Mouse (Mus musculus): ENCODE data around the gene Fam13c.

Fam13c gene

DNA sequence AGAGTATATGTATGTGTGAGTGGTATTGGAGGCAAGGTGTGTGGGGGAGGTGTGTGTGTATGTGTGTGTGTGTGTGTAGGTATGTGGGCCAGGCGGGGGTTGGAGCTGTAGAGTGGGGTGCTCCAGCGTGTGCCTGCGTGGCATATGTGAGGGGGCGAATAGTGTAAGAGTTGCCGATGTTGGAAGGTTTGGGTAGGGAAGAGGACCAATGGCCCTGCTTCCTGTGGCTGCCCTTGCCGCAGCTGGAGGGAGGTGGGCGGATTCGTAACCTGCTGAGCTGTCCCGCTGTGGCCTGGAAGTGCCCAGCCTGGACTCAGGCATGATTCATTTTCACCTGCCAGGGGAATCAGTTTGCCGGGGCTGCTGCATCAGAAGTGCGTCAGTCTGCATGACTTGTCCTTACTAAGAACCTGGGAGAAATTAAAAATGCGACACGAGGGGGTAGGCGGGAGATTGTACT, 79.4 kb downstream of the Fam13c start:
- peak; percentile 50 to 53 for DNase-seq (ENCODE audit: low spot score in 2 of 2)

DNA sequence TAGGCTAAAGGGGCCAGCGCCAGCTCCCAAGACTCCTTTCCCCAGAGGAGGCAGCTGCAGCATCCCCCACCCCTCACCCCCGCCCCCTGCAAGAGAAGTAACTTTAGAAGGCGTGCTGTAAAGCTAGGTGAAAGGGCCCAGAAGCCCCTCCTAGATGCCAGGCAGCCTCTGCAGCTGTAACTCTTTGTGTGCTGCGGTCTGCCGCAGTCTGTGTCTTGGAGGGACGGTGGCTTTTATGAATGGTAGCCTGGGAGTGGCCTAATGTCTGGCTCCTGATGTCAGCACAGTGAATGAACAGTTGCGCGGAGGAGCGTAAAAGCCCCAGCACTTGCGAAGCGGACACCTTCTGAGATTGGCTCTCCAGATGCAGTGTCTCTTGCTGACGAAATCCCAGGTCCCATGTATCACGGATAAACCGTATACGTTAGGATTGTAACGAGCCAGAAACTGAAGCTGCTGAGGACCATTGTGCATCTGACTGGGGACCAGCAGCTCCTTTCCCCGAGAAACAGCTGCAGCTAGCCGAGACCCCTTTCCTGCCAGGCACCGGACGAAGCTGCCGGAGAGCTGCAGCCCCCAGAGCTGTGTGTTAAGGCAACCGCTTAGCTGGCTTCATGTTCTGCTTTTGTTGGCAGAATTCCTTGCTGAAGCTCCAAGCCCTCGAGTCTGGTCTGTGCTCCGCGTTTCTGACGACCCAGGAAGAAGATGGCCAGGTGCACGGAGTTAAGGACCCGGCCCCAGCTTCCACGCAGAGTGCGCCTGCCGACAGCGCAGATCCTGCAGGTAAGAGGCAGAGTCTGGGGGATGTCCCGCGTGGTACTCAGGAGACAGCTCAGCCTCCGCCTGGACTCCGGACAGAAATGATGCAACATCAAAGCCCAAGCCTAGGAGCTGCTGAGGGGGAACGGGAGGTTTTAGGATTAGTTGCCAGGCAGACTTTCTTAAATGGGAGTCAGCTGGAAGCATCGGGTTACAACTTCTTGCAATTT, 80.2 kb downstream of the Fam13c start:
- peak; percentile 45 to 60 for DNase-seq (ENCODE audit: low spot score in 2 of 2)

DNA sequence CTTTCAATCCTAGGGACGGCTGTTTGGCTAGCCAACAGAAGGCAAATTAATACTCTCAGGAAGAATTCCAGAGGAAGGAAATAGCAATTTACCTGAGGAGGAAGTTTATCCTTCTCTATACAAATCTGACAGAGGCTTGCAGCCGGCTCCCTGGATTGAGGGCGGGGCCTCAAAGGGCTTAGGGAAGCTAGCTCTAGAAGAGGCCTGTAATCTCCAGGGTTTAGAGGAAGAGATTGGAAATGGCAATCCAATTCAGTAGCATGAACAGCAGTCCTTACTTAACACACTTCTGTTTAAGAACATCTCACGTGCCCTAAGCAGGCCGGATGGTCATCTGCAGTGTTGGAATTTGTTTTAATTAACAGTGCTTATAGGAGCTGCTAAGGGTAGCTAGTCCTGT, 81.1 kb downstream of the Fam13c start:
- no peak for DNase-seq (ENCODE audit: low spot score in 2 of 2)

DNA sequence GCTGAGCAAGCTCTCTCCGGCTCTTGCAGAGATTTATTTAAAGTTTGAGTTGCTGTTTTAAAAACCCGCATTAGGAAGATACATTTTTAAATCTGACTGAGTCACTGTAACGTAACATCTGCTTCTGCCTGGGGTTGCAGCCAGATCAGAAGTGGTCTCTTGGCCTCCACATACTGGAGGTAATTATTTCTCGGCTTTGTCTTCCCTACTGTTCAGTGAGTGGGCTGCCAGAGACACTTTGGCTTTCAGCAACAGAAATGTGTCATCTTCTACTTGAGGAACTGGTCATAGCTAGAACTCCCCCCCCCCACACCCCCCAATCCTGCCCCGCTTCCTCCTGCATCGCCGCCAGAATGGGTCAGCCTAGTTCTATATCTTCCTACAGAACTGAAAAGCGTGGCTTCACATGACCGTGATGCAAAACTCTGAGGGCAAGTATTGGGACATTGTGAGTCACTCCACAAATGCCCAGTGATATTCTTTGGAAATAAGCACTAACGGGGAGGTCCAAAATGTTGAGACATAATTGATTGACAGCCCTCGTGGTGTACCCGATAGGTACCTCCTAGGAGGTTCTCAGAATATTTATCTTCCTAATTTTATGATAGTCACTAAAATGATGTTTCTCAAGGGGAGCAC, 90.0 kb downstream of the Fam13c start:
- DNase-seq (ENCODE audit: low spot score in 2 of 2), result peak; percentile 47 to 51

DNA sequence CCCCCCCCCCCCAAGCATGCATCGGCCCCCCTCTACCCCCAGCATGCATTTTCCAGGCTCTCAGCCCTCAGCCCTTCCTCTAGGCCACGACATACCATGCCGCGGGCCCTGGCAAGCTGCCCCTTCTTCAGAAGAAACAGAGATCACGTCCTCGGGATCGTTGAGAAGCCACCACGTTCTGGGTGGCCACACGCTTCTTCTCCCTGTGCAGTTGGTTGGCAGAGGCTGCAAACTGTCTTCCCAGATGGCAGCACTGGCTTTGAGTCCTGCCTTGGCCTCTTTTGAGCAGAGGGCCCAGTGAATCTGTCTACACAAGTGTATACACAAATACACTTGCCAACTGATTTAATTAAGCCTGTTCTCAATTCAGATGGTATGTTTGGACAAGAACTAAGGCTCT, 92.0 kb downstream of the Fam13c start:
- DNase-seq (ENCODE audit: low spot score in 2 of 2), result no peak

- peak in 1 of 2 experiments; percentile 37 for DNase-seq (ENCODE audit: low spot score in 2 of 2)
Measured at GRCm38 (mm10) chr10:70533301-70533781, 93.1 kb downstream of the Fam13c start.

GRCm38 (mm10) chr10:70533986-70534385, 93.7 kb downstream of the Fam13c start:
- DNase-seq (ENCODE audit: low spot score in 2 of 2), result no peak

GRCm38 (mm10) chr10:70534571-70534970, 94.3 kb downstream of the Fam13c start:
- no peak for DNase-seq (ENCODE audit: low spot score in 2 of 2)

DNA sequence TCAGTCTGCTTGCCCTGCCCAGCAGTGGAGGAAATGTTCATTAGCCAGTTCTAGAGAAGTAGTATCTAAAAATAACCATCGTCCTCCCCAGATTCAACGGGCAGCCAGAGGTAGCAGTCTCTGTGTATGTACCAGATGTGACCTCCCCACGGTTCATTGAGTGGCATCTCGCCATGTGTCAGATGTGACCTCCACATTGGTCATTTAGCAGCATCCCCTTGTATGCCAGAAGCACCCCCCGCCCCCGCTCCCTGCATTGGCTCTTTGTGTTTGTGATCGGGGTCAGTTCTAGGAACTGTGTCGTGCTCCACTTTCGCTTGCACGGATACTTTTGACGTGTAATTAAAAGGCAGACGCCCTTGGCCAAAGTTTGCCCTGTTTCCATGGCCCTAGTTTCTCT, 95.1 kb downstream of the Fam13c start:
- DNase-seq (ENCODE audit: low spot score in 2 of 2), result no peak

- no peak for DNase-seq (ENCODE audit: low spot score in 2 of 2)
Measured at GRCm38 (mm10) chr10:70537694-70538093, 97.4 kb downstream of the Fam13c start.

DNA sequence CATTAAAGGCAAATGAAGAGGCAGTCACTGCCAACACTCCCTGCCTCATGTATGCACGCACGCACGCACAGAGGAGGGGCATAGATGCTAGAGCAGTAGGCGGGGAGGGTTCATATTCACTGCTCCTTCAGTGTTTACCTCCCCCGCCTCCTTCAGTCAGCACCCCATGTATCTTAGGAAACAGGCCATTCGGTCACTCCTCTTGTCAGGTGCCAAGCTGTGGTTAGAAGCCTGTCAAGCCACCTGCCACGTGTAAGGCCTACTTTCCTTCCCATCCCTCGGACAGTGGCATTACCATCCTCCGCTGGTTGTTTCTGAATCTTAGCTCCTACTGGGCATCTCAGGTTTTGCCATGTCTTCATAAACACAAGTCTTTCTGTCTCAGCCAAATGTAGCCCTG, 99.0 kb downstream of the Fam13c start:
- DNase-seq (ENCODE audit: low spot score in 2 of 2), result no peak

- DNase-seq (ENCODE audit: low spot score in 2 of 2), result no peak
Measured at GRCm38 (mm10) chr10:70540456-70541195, 100.3 kb downstream of the Fam13c start.

DNA sequence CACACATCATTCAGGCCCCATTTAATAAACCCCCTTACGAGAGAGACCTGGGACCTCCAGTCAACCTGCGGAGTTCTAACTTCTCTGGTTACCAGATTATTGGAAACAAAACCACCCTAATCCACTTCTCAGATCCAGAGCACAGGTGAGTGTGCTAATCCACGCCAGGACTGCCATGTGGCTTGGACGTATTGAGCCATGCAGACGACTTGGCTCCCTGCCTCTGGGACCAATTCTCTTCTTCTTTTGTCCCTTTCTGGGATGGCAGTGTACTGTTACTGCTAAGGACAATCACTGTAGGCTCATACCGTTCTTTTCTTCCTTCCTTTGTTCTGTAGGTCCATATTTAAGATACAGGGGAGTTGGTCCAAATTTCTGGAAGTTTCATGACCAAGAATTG, 102.6 kb downstream of the Fam13c start:
- DNase-seq (ENCODE audit: low spot score in 2 of 2), result no peak

DNA sequence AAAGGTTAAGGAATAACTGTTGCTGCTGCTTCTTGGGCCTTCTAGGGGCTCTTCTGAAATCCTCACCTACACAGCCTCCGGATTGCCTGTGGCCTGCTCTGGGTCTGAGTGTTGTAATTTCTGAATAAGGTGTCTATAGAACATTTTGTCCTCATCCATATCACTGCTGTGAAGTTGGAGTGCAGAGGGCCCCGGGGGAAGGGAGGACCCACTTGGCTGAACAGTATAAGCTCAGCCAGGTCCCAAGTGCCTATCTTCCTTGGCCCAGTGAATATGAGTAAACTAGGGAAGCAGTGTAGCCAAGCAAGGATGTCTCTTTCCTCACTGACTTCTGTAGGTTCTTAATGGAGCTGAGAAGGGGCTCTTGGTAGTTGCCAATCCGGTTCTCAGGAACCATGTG, 112.2 kb downstream of the Fam13c start:
- DNase-seq (ENCODE audit: low spot score in 2 of 2), result no peak

DNA sequence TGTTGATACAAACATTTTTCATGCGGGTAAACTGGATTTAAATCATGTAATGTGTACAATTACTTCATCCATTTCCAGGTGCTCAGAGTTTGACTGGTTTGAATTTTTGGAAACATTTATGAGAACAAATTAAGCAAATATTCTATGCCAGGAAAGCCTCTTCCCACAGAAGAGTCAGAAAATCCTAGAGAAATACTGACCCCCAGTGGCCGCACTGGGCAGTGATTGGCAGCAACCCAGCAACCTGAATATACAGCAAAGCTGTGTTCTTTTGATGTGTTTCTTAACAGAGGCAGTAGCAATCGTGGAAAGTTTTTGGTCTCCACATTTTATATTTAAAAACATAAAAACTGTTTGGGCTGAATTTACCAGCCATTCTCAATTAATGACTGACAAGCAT, 123.4 kb downstream of the Fam13c start:
- DNase-seq (ENCODE audit: low spot score in 2 of 2), result peak in 1 of 2 experiments; percentile 39

- DNase-seq (ENCODE audit: low spot score in 2 of 2), result no peak
Measured at GRCm38 (mm10) chr10:70581556-70582211, 141.4 kb downstream of the Fam13c start.

GRCm38 (mm10) chr10:70584171-70584570, 143.9 kb downstream of the Fam13c start:
- DNase-seq (ENCODE audit: low spot score in 2 of 2), result no peak

DNA sequence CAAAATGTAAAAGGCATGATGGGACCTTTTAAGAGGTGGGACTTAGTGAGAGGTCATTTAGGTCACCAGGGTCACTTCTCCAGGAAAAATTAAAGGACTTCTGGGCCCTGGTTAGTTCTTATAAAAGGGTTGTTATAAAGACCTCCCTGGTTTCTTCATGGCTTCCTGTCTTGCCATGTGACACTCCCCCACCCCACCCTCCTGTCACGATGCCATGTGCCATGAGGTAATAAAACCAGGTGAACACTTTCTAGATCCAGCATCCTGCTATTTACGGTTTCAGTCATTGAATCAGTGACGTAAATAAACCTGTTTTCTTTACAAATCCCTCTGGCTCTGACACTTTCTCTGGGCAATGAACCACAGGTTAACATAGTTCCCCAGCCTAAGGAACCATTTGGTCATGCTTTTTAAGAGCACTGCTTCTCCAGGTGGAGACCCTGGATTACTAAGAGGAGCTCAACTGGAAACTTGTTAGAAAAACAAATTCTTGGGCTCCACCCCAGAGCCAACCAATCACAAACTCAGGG, 146.7 kb downstream of the Fam13c start:
- DNase-seq (ENCODE audit: low spot score in 2 of 2), result no peak

DNA sequence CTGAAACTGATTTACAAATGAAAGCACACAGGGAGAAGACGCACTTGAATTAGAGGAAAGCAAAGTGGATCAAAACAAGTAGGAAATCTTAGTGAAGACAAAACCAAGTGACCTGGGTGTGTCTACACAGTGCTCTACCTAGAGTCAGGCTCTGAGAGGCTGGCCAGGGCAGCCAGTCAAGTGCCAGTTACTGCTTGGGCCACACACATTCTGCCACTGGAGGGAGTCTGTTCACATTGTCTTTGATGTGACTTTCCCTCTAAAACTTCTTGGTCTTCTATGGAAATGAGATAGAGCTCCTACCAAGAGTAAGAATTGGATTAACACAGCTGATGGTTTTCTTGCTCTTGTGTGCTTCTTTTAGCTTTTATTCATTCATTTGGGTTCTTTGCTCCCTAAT, 153.7 kb downstream of the Fam13c start:
- DNase-seq (ENCODE audit: low spot score in 2 of 2), result no peak

GRCm38 (mm10) chr10:70598081-70598515, 157.8 kb downstream of the Fam13c start:
- no peak for DNase-seq (ENCODE audit: low spot score in 2 of 2)

DNA sequence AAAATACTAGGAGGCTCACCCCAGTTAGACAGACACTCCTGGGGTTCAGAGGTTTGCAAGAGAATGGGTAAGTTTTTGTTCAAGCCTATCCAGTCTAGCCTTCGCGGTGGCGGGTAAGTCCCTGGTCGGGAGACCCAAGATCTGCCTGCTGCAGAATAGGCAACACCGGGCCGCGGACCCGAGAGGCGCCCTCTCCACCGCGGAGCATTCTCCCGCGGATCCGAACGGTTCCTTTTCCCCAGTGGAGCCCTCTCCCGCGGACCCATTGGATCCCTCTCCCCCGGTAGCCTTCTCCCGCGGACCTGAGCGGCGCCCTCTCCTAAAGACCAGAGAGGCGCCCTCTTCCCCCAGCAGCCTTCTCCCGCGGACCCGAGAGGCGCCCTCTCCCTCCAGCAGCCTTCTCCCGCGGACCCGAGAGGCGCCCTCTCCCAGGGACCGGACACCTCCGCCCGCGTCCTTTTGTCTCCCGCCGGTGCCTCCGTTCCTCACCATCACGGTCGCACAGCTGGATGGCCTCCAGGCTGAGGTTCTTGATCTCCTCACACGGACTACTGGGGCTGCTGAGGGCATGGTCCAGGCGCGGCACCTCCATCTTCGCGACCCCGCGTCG, 158.3 kb downstream of the Fam13c start:
- peak; percentile 25 to 34 for DNase-seq (ENCODE audit: low spot score in 2 of 2)

Measured in right cerebral cortex, postnatal 36 days (tissue).